Mouse (Mus musculus) brown adipose tissue, adult 24 weeks (tissue): ENCODE measurements around the gene Wnt11. TPM values are rescaled to one million over a fixed set of nuclear protein-coding genes. Genes with fewer than 3 reads are reported as not detected.

ENCODE experiments used
- H3K27ac ChIP-seq: fragments of 200-500 bp; replicated peaks from 2 replicates; pipeline ENCODE4 v1.5.1; 2012; ENCODE audit warnings: low read depth, mild to moderate bottlenecking, low read length
- H3K4me1 ChIP-seq: fragments of 200-500 bp; 2 replicates; pipeline ENCODE4 v1.6.1; 2012; ENCODE audit warnings: low read length, mixed read lengths; ENCODE audit not compliant: control insufficient read depth, insufficient read depth, insufficient read length
- H3K4me3 ChIP-seq: fragments of 200-500 bp; 2 replicates; pipeline ENCODE4 v1.5.1; 2012; ENCODE audit warnings: low read depth, mild to moderate bottlenecking, low read length, moderate library complexity; ENCODE audit not compliant: insufficient read depth
- polyA plus RNA-seq: library from polyadenylated mRNA; stranded (reverse); fragments of >200 nt; gene quantifications from 2 replicates; pipeline ENCODE4 v1.2.4, GENCODE M21; 2012; ENCODE audit not compliant: missing spikeins, insufficient read depth, insufficient read length

Gene Wnt11
- 2.5 and 5.5 TPM in 2 replicates for polyA plus RNA-seq

DNA sequence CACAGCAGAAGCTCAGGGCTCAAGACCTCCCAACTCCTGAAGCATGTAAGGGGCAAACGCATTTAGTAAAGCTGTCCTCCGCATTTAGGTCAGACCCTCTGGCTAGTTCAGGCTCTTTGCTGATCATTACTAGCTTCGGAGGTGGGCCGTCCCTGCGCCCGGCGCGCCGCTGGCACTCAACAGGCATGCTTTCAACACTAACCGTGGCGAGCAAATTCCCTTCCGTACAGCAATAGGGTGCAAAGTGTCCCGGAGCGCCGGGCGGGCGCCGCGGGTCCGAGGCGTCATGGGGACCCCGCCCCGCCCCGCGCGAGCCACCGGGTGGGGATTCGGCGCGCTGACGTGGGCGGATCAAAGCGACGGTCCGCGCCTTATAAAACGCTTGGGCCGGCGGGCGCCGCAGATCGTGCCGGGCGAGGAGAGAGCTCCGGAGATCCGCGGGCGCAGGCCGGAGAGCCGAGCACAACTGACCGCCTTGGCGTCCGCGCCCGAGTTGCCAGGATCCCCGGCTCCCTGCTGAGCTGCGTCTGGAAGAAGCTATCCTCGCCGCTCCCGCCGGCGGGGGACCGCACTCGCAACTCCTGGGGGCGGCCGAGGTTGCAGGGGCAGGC, at the start of gene Wnt11:
Wnt11 (plus strand) TSS at position 402 of the 611 bp plus-strand sequence.
- Histone ChIP-seq H3K4me1 (no peaks in the 10 kb centered on the region), H3K27ac (no peak within 1 kb of the TSS), H3K4me3 (peak within 1 kb of the TSS; percentile 56)

GRCm38 (mm10) chr7:98786792-98787612, 47.9 kb upstream of the Wnt11 start:
- no peak overlapping the region for H3K27ac ChIP-seq

GRCm38 (mm10) chr7:98788721-98789120, 46.2 kb upstream of the Wnt11 start:
- no peak overlapping the region for H3K4me3 ChIP-seq
- no peak overlapping the region for H3K27ac ChIP-seq

More at GRCm38 (mm10) chr7:98786792-98787612, 47.9 kb upstream of the Wnt11 start:
- Histone ChIP-seq H3K4me3 (no peak overlapping the region), H3K4me1 (peaks cover 7% of the 10 kb centered on the region; the same call in 1 of the 2 replicates)

GRCm38 (mm10) chr7:98789121-98789520, 45.8 kb upstream of the Wnt11 start:
- H3K4me1 ChIP-seq, result peaks cover 7% of the 10 kb centered on the region; the same call in 1 of the 2 replicates
- no peak overlapping the region for H3K4me3 ChIP-seq
- H3K27ac ChIP-seq, result no peak overlapping the region

More at GRCm38 (mm10) chr7:98788721-98789120, 46.2 kb upstream of the Wnt11 start:
- H3K4me1 ChIP-seq, result peaks cover 7% of the 10 kb centered on the region; the same call in 1 of the 2 replicates

GRCm38 (mm10) chr7:98791864-98792263, 43.0 kb upstream of the Wnt11 start:
- Histone ChIP-seq H3K4me1 (no peaks in the 10 kb centered on the region), H3K27ac (no peak overlapping the region), H3K4me3 (no peak overlapping the region)

DNA sequence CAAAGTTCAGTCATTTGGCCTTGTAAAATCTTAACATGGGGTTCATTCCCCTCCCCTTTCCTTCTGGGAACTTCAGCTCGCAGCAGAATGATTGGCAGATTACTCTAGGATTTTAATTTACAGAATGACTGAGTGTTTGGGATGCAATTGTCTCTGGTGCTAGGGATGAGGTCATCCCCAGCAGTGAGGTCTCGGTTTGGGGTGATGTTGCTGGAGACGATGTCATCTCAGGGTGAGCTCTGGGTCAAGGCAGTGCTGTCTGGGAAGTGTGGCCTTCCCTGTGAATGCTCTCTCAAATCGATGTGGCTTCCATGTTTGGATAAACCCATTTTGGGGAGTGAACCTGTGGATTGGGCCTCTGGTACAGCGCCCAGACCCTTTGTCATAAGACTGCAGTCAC, 41.1 kb upstream of the Wnt11 start:
- Histone ChIP-seq H3K4me1 (no peaks in the 10 kb centered on the region), H3K27ac (no peak overlapping the region), H3K4me3 (no peak overlapping the region)

DNA sequence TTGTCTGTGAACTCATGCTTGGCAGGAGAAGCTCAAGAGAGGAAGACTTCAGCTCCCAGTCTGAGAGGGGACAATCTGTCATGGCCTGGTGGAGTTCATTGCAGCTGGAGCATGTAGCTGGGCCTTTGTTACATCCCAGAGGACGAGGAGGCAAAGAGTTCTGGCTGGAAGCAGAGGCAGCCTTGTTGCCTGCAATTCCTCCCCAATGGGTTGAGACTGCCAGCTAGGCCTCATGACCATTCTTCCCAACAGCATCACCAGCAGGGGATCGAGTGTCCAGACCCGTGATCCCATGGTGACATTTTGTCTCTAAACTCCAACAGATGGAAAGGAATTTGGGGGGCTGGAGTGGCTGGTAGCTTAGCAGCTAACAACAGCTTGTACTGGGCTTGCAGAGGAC, 40.5 kb upstream of the Wnt11 start:
- H3K4me3 ChIP-seq, result no peak overlapping the region
- H3K27ac ChIP-seq, result no peak overlapping the region

GRCm38 (mm10) chr7:98795637-98796036, 39.3 kb upstream of the Wnt11 start:
- Histone ChIP-seq H3K4me1 (no peaks in the 10 kb centered on the region; the same call in 1 of the 2 replicates), H3K4me3 (no peak overlapping the region), H3K27ac (no peak overlapping the region)

More for the DNA sequence above, 40.5 kb upstream of the Wnt11 start:
- no peaks in the 10 kb centered on the region for H3K4me1 ChIP-seq

- Histone ChIP-seq H3K27ac (no peak overlapping the region), H3K4me1 (no peaks in the 10 kb centered on the region; the same call in 1 of the 2 replicates)
Measured at GRCm38 (mm10) chr7:98797347-98798133, 37.4 kb upstream of the Wnt11 start.

GRCm38 (mm10) chr7:98798134-98798417, 36.8 kb upstream of the Wnt11 start:
- no peak overlapping the region for H3K27ac ChIP-seq
- H3K4me3 ChIP-seq, result no peak overlapping the region
- H3K4me1 ChIP-seq, result no peaks in the 10 kb centered on the region; the same call in 1 of the 2 replicates

More at GRCm38 (mm10) chr7:98797347-98798133, 37.4 kb upstream of the Wnt11 start:
- H3K4me3 ChIP-seq, result no peak overlapping the region

DNA sequence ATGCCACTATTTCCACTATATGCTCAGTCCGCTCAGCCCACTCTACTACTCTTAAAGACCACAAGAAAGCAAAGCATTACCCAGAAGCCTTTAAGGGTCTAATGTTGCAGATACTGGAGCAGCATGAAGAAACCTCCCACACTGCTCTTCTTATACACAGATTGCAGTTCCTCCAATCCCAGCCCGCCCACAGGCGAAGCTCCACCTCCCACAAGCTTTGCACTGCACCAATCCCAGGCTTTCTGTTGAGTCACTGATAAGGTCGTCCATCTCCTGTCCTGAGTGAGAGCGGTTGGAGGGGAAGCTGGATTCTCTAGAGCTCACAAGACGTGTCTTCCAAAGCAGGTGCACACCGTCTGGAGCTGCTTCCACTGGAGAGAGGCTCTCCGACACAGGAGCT, 34.5 kb upstream of the Wnt11 start:
- Histone ChIP-seq H3K27ac (no peak overlapping the region), H3K4me3 (no peak overlapping the region), H3K4me1 (peaks cover 6% of the 10 kb centered on the region; the same call in 1 of the 2 replicates)

DNA sequence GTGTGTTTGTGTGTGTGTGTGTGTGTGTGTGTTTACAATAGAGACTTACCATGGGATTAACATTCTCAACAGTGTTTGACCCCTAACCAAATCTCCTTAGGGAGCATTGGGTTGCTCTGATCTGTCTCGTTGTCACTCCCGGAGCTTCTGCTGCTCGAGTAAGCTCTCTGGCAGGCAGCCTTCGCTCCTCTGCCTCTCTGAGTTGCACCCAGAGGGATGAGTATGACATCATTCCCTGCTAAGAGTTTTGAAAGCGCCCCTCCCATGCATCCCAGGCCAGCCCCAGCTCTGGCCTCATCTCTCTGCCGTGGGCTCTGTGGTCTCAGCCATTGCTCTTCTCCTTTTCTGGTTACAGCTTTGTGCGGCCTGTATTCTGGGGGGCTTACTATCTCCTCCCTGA, 33.8 kb upstream of the Wnt11 start:
- no peak overlapping the region for H3K4me3 ChIP-seq
- peaks cover 6% of the 10 kb centered on the region; the same call in 1 of the 2 replicates for H3K4me1 ChIP-seq
- no peak overlapping the region; the same call in 1 of the 2 replicates for H3K27ac ChIP-seq

DNA sequence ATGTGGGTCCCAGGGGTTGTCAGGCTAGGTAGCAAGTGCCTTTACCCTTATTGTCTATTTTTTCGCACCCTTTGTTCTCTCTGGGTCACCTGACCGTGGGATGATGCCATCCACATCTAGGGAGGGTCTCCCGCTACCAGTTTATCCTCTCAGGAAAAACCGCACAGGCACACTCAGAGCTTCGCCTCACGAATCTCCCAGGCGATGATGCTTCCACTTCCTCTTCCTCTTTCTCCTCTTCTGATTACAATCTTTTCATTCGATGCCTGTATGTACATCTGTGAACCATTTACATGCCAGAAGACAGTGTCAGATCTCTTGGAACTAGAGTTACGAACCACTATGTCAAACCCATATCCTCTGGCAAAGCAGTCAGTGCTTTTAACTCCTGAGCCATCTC, 31.7 kb upstream of the Wnt11 start:
- Histone ChIP-seq H3K4me3 (no peak overlapping the region), H3K4me1 (peaks cover 10% of the 10 kb centered on the region), H3K27ac (no peak overlapping the region)

GRCm38 (mm10) chr7:98804841-98805772, 29.8 kb upstream of the Wnt11 start:
- Histone ChIP-seq H3K4me3 (no peak overlapping the region), H3K27ac (peak overlapping the region; percentile 8; the same call in 1 of the 2 replicates), H3K4me1 (peaks cover 10% of the 10 kb centered on the region)
